Mouse (Mus musculus) spleen, postnatal 4 days (tissue): ENCODE measurements around the gene Luzp1.

Experiments
- DNase-seq, 2 experiments: peaks; one replicate each; pipeline ENCODE4 v3.0.0; 2022; ENCODE audit warnings: low spot score in 2 of 2

Luzp1 gene

DNA sequence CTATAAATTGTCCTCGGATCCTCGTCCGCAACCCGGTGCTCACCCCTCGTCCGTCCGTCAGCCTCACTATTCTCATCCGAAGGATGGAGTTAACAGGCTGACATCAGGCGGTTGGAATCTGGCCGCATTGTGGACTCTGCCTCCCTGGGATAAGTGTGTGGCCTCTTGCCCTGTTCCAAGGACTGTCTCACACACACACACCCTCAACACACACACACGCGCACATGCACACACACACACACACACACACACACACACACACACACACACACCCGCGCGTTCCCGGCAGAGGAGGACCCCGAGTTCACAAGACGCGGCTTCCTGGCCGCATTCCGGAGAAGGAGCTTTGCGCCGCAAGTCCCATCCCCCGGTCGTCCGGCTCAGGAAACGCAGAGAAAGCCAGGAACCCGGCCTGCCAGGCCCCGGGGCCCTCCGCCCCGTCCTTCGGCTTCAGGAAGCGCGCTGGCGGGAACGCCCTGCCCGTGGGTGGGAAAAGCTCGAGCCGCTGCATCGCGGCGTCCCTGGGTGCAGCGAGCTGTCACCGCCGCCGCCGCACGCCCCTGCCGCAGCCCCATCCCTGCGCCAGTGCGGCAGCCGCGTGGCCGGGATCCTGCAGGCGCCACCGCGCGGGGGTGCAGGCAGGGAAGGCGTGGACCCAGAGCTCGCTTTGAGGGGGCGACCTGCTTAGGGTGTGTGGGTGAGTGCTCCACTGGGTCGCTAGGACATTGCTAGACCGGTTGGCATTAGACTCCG is 7.3 kb upstream of the Luzp1 start, which contains the start of gene 6030445D17Rik:
TSS of gene 6030445D17Rik (plus strand) at position 165 of the 753 bp plus-strand sequence.
- DNase-seq = peak; percentile 28 to 72

DNA sequence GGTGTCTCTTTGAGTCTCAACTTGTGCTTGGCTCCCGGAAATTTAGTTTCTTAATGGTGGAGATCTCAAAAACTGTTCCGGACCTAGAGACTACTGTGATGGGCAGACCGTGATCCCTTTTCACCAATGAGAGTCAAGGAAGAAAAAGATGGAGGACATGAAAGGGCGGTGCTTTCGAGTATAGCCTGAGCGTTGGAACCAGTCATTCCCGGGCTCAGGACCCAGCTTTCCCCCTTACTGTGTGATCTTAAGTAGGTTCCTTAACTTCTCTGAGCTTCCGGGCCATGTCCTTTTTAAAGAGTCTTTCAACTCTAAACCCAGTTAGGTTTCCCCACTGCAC is 6.8 kb upstream of the Luzp1 start:
- DNase-seq = peak in 1 of 2 experiments; percentile 51

DNA sequence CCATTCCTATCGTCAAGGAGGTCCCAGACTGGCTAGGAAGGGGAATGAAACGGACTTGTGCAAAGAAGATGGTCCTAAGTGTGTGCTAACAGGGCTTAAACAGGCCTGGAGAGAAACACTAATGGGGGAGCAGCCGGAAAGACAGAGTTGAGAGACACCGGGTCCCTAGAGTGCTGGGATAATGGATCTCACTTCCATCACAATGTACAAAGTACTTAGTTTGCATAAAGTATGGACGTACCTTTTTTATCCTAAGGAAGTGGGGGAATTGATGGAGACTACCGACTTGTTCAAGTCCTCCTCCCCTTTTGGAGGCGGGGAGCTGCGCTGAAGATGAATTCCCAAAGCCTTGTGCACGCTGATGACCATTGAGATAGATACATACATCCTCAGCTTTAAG is 6.1 kb upstream of the Luzp1 start:
- no peak for DNase-seq

DNA sequence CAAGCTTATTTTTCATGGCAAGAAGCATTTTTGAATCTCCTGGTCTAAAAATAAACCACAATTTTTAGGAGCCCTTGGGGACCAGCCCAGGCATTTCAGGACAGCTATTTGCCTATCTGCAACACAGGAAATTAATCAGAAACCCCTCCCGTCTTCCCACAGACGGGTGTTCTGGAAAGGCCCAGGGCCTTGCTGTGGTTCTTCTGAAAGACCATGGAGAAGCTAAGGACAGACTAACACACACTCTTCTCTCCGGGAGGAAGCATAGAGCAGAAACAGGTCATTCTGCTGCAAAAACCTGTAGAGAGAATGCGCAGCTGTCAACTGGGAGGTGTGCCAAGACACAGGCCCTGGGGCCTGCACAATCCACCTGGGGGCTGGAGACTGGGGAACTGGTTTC is 3.3 kb upstream of the Luzp1 start:
- DNase-seq = no peak

DNA sequence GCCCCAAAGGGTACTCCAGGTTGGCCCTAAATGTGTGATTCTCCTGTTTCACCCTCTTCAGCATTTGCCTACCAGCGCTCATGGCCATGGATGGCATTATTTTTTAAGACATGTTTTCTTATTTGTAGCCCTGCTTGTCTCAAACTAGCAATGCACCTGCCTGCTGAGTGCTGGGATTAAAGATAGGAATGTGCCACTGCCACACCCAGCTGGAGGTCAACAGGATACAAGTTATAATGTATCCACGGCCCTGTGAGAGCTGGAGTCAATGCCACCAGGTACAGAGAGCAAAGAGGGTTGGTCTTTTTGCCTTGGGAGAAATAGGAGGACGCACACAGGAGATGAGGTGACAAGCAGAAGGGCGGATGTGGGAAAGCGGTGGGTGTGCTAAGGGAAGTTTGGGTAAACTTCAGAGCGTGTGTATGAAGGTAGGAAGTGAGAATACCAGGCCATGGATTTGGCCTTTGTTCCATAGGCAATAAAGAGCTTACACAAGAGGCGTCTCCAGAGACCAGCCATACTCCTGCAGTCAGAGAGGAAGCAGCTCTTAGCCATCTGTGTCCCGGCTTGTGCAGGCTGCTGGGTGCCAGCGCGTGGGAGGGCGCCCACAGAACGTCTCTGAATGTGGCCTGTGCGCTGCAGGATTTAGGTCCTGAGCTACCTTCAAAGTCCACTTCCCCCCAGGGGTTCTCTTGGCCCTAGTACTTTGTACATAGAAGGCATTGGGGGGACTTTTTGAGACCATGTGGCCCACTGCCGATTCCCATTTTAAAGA is 821 bp upstream of the Luzp1 start:
- no peak for DNase-seq

DNA sequence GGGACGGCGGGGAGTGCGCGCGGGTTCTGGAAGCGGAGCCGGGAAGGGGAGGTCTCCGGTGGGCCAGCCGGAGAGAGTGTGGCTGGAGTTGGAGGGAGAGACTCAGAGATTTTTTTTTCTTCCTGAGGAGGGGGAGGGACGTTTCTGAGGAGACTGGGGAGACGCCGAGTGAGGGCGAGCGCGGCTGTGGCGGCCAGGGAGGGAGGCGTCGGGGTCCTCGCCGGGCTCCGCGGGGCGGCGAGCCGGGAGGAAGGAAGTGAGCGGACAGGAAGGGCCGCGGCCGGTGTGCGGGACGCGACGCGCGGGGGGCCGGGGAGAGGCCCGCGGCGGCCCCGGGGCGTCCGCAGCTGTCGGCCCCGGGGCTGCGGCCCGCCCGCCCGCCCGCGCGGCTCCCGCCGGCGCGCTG is 383 bp downstream of the Luzp1 start:
- no peak for DNase-seq

DNA sequence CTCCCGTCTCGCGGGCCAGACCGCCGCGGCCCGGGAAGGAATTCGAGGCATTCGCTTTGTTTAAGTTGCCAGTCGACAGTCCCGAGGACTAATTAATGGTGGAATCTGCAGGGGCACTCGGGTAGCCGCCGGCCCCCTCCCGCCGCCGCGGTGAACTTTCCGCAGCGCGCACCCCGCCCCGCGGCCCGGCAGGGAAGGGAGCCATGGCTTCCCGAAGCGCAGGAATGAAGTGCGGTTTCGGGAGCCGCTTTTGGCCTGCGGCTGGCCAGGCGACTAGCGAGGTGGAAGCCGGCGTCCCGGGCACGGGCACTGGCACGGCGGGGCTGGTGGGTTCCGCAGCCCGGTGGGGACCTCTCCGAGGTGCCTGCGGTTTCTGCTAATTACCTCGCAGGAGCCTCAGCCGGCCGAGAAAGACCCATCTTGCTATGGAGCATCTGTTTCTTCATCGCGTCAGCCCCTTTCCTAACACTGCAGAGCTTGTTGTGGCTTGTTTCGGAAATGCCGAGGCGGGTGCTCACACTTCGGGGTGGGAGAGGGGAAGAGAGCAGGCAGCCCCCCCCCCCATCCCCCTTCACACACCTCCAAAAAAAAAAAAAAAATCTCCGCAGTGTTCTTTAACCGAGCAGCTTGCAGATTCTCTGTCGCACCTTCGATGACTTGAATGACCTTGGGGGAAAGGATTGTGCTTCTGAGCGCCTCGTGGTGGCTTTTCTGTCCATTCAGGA is 948 bp downstream of the Luzp1 start:
- DNase-seq = peak; percentile 21 to 71

DNA sequence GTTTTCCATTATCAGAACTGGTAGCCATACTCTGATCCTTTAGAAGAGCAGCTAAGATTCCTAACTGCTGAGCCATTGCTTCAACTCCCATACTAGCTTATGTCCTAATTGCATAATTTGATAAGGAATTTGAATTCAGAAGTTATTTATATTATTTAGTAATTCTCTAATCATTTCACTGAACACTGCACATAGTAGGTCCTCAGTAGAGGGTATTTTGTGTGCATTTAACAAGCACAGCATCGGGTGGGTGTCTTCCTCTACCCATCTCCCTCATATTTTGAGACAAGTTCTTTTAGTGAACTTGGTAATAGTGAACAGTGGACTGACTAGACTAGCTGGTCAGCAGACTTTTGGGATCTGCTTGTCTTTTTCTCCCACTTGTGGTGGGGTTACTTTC is 7.1 kb downstream of the Luzp1 start:
- no peak for DNase-seq

DNA sequence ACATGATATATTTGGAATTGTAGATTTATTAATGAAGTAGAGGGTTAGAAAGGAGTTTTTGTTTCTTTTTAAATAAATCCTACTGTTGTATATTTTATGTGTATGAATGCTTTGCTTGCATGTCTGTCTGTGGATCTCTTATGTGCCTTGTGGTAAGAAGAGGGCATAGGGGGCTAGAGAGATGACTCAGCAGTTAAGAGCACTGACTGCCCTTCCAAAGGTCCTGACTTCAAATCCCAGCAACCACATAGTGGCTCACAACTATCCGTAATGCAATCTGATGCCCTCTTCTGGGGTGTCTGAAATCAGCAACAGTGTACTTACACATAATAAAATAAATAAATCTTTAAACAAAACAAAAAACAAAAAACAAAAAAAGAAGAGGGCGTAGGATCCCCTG is 17.0 kb downstream of the Luzp1 start:
- no peak for DNase-seq

DNA sequence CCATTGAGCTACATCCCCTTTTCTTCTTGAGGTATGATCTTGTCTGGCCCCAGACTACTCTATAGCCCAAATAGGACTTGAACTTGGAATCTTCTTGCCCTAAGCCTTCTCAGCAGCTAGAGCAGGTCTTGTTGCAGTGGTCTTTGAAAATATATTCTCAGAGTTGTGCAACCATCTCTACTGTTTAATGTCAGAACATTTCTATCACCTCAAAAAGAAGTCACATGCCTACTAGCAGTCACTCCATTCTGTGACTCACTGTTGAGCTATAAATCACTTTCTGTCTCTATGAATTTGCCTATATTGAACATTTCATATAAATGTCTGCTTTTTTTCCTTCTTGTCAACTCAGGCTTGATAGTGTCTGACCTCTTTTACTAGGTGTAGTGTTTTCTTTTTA is 26.4 kb downstream of the Luzp1 start:
- DNase-seq = no peak

DNA sequence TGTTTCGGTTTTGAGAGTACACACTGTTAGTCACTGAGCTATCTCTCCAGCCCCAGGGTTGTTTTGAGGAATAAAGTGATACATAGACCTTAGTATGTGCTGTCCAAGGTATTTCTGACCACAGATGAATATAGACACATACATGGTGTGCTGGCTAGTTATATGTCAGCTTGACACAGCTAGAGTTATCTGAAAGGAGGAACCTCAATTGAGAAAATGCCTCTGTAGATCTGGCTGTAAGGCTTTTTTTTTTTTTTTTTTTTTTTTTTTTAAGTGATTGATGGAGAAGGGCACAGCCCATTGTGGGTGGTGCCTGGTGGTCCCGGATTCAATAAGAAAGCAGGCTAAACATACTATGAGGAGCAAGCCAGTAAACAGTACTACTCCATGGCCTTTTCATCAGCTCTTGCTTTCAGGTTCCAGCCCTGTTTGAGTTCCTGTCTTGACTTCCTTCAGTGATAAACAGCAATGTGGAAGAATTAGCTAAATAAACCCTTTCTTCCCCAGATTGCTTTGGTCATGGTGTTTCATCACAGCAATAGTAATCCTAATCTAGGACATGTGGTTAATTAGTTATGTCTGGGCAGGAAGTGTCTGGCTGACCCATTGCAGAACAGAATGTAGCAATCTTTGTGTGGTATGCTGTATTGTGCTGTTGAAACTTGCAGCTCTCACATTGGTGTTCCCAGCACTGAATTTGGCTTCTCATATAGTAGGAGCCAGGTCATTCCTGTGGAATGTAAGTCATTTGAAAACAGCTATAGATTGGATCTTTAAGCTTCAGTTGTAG is 36.1 kb downstream of the Luzp1 start:
- DNase-seq = no peak

DNA sequence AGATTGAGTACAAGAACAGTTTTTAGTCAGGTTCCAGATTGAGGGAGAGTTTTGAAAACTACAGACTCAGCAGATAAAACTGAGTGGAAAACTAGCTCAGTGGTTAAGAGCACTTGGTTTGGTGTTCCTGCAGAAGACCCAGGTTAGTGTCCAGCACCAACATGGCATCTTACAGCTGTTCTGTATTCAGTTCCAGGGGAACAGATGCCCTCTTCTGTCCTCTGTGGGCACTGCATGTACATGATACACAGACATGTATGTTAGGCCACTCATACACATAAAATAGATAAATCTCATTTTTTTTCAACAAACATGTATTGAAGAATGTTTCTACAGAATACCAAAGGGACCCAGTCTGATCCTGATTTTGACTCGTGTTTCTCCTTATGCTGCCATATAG is 40.3 kb downstream of the Luzp1 start:
- no peak for DNase-seq

DNA sequence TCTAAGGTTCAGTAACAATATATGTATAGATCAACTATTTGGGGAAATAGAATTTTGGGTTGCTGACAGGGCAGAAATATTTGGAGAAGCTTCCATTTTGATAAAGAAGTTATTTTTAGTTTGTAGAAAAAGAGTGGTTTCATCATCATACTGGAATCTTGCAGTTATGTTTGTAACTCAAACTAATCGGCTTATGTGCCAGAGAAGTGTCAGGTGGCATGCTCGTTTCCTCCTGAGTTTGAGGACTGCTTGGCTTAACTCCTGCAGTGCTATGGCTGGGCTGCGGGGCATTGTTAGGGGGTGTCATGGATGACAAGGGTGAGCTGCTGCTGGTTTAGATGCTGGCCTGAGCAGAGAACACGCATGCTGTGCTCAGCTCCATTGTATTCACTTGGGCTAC is 42.1 kb downstream of the Luzp1 start:
- no peak for DNase-seq

DNA sequence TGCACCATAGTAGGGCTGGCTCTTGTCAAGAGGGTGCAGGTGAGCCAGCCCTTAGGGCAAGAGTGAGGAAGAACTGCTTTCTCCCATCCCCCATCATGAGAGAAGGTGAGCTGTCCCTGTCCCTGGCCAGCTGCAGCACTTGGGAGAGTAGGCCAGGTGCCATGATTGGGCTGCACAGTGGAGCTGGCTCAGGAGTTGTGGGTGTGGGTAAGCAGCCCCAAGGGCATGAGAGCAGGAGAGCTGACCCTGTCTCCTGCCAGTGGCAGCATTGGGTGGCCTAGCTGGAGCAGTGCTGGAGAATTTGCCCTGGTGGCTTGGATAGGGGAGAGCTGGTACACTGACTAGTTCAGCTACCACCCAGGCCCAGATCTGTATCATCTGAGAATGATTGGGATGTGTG is 43.3 kb downstream of the Luzp1 start:
- no peak for DNase-seq

DNA sequence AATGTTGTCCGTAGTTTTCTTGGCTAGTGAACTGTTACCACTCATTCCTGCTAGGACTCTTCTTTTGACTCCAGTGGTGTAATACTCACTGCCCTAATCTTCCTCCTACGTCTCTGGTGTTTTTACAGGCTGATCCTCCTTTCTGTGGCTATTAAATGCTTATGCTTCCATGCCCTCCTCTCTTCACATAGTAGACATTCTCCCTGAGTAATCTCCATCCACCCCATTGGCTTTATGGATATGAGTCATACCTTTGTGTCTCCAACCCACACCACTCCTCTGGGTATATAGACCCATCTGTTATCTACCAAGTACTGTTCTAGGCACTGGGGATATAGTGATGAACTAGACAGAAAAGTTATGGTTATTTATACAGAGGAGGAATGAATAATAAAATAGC is 48.6 kb downstream of the Luzp1 start:
- no peak for DNase-seq

DNA sequence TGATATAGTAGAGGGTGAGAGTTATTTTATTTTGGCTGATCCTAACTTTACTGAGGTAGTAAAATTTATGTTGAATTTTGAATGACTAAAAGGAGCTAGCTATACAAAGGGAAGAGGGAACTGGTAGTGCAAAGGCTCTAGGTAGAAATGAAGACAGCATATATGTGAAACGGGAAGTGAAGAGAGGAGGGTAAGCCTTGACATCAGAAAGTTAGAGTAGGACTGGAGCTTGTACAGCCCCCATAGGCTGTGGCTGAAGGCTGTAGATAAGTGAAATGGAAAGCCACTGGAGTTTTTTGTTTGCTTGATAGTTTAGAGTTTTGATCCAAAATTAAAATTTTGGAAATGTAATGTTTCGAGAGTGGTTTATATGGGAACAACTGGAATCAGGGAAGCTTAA is 49.0 kb downstream of the Luzp1 start:
- no peak for DNase-seq

DNA sequence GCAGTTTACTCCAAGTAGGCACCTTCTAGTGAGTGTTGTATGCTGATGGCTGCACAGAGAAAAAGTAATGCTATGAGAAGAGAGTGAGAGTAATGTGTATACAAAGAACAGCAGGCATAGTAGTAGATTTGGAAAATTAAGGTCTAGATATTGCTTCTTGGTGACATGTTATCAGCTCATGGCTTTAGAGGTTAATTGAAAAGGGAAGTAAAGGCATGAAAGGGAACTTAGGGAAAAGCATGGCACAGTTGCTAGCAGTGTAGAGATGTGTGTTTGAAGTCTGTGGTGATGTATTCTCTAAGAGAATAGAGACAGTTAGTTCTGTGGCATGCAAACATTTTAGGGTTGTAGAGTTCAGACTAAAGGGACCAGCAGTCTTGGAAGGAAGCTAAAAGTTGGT is 50.3 kb downstream of the Luzp1 start:
- DNase-seq = no peak

DNA sequence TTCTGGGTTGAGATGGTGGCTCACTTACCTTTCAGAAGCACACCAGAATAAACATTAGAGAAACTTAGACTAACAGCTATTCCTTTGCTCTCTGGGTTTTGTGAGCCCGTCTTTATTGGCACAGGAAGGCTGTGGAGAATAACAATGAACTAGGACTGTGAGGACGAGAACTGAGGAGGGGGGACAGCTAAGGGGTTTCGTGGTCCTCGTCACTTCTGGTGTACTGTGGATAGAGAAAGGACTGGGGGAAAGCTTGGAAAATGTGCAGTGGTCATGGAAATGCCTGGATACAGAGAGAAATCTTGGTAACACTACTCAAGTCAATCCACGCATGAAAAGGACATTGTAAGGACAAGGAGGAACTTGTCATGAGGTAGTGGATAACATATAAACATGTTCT is 52.3 kb downstream of the Luzp1 start:
- no peak for DNase-seq

DNA sequence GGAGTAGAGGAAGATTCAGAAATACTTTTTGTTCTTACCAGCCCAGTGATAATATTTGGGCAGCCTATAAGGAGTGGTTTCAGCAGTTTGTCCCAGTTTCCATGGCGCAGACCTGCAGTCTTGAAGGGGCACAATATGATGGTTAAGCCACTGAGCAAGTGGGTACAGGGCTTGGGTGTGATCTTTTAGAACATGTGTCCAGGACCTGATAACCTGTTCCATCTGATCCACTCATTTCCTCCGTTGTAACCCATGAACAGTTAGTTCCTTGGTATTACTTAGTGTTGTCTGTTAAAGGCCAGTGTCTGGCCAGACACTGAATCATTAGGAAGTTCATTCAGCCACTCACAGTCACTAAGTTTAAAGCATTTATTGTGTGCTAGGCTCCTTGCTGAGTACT is 54.7 kb downstream of the Luzp1 start:
- DNase-seq = no peak

DNA sequence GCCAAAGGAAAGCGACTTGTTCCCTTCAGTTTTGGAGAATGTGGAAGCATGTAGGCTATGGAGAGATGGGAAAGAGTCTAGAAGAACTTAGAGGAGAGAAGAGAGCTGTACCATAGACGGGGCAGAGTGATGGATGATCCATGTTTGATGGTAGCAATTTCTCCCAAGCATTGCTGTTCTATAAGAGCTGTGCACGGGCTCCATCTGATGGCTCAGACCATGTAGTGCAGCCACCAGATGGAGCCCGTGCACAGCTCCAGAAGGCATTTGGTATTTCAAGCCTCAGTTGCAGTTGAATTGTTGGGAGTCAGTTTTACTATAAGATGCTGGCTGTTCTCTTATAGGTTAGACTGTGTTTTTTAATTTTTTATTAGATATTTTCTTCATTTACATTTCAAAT is 56.9 kb downstream of the Luzp1 start:
- DNase-seq = peak; percentile 39 to 76

DNA sequence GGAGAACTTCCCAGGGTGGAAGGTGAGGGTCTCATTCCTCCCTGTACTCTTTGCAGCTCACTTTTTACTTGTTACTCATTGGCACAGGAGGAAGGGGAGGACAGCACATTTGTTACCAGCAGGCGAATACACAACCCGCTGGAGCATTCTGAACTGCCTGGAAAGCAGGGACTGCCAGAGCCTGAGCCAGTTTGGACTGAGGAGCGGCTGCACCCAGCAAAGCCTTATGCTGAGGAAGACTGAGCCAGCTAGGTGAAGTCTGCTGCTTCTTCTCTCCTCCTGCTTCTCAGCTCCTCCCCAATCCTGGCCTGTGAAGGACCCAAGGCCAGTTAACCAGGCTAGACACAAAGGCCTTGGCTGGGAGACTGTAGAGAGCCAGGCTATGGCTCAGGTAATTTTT is 75.6 kb downstream of the Luzp1 start:
- peak in 1 of 2 experiments; percentile 48 for DNase-seq
